Mouse (Mus musculus) embryo, embryonic 11 days (tissue): ENCODE data around the gene Cdh5.
"Not testable (repeated sequence)": the region's sequence is repeated elsewhere in the genome, so short reads cannot be mapped to it uniquely, and the experiment has no call there.

ENCODE experiments used
- DNase-seq: peaks from one replicate; pipeline ENCODE4 v3.0.0-alpha.2; 2015

Gene Cdh5

DNA sequence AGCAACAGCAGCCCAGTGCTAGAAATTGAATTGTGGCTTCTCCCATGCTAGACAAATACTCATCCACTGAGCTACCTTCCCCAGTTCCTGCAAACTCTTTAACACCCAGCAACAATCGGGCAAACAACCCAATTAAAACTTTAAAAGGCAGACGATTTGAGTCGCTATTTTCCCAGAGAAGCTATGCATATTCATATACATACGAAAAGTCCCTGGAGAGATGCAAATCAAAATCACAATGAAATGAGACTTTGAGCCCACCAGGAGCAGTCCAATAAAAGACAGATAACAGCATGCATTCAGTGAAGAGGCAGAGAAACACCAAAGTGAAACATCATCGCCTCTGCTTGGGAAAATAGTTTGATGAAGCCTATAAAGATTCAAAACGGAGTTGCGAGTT lies 8.1 kb upstream of the Cdh5 start:
- DNase-seq: no peak

DNA sequence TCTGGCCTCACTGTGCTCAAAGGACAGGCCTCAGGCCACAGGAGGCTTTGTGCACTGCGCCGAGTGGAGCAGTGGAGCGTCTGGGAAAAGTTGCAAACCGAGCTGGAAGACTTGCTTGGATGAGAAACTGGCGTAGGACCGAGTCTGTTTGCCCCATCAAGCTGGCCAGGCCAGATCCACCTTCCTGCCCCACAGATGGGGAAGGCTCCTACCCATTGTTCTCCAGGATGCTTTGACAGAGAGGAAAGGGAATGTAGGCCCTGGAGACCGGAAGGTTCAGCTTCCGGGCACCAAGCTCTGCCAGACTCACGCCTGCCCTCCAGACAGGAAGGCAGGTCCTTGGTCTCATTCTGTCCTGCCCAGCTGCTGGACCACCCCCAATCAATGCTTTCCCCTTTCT lies 5.8 kb upstream of the Cdh5 start:
- DNase-seq: no peak

DNA sequence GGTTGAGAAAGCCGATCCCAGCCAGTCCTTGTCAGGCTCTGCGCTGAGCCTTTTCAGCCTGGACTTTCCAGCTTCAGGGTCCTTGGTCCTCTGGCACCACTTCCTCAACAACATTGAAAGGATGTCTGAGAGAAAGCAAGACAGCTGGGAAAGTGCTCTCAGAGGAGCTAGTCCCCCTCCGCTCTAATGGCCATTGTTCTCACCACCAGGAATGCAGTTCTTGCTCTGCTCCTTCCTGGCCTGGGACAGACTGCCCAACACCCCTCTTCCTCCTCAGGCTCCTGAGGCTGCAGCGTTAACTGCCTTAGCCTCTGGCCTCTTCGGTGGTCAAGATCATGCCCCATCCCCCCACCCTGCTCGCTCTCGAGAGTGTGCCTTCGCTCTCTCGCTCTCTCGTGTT lies 4.8 kb upstream of the Cdh5 start:
- no peak for DNase-seq

DNA sequence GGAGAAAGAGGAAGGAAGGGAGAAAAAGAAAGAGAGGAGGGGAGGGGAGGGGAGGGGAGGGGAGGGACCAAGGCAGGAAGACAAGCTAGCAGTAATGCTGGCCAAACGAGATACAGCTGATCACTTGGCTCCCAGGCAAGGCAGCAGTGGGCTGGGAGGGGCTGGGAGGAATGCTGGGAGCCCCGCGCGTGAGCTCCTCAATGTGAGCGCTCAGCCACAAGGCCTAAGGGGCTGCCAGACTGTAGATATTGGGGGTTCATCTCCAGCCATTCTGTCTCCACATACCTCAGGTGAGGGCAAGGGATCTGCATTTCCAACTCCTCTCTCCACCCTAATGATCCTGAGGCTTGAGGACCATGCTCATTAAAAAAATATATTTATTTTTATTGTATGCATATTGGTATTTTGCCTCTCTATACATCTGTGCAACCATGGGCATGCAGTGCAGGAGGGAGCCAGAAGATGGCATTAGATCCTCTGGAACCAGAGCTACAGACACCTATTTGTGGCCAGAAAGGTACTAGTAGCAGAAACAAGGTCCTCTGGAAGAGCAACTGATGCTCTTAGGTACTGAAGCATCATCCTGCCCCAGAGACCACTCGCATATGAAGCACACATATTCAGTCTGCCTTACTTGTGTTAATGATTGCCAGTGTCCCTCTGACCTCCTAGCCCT lies 2.6 kb upstream of the Cdh5 start:
- no peak for DNase-seq

DNA sequence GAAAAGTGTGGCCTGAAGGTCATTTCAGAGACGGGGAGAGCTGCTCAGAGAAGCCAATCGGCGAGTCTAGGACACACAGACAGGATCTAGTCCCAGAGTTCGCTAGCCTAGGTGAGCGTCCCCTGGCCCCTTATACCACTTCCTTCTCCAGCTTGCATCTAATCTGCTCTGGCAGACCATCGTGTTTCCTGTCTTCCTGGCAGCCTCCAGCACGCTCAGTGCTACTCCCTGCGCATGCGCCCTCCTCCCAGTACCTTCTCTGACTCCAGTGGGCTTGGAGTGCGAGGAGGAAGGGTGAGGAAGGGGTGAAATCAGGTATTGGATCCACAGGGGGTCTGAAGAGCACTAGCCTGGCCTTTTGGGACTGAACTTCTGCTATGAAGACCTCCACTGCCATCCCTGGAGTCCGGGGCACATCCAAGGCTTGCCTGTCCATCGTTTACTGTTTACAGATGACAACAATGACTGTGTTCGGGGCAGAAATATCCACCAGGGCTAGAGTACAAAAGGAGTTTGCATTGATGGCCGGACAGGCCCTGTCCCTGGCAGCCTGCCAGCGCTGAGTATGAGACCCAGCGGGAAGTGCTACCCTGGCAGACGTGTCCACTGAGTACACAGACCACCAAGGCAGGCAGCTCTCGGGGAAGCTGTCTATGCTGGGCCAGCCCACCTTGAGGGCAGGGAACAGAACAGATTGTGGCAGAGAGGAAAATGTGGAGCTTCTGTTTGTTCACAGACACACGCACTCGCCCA lies 1.9 kb upstream of the Cdh5 start:
- no peak for DNase-seq

DNA sequence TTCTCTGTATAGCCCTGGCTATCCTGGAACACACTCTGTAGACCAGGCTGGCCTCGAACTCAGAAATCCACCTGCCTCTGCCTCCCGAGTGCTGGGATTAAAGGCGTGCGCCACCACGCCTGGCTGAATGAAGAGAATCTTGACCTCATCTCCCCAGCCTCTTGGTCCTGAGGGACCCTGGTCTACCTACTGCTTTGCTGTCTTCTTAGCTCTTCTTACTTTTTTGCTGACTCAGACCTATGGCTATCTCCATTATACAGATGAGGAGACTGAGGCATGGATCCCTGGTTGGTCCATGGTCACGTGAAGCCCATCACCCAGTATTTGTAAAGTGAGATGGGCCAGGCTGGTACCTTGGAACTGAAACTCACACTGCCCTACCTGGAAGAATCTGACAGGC lies 701 bp upstream of the Cdh5 start:
- DNase-seq: not testable (repeated sequence)

DNA sequence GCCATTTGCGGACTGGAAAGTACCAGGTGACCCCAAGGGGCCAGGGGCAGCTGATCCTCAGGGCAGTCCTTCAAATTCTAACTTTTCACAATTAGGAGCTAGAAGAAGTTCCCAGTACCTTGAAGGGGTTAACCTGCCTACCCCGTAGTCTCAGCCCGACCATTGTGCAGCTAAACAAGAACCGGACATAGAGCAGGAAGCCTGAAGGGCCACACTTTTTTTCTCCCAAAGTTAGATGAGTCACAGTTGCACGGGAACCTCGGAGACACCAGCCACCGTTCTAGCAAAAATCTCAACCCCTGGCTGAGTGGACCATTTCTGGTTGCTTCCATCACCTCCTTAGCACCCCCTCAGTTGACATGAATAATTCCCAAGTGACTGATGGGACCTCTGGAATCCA lies 2.0 kb downstream of the Cdh5 start:
- DNase-seq: no peak

DNA sequence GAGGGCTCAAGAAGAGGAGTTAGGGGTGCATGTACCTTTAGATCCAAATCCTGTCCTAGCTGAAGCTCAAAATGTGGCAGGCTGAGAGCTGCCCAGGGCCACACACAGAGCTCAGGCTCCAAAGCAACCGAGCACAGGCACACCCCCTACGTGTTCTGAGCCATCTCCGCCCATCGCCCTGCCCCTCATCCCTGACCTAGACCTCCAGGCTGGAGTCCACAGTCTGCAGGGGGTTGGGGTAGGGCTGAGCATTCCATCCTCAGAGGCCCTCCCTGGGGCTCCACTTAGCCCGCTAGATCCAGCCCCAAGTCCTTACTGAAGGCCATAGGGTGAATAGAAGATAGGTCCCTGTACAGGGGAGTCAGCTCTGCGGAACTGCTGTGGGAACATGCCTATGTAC lies 4.3 kb downstream of the Cdh5 start:
- no peak for DNase-seq

DNA sequence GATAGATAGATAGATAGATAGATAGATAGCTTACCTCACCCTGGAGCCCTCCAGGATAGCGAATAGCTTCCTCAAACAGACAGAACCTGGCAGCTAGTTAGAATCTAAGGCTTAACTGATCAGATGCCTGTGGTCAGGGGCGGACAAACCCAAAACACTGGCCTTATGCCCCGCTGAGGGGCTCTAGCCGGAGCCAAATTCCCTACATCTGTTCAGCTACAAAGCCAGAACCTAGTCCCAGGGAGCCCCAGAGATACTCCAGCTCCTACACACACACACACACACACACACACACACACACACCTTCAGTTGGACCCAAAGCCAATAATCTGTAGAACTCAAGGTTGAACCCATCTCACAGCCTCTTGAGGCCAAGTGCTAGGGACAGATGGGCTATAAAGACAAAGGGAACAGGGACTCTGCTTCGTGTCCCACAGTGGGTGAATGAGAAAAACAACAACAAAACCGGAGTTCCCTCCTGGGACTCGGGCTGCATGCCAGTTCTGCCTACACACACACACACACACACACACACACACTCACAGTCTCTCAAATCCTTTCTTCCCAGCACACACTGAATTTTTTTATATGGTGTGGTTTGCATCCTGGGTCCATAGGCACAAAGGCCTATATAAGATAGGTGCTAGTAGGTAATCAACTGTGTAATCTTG lies 5.0 kb downstream of the Cdh5 start:
- no peak for DNase-seq

DNA sequence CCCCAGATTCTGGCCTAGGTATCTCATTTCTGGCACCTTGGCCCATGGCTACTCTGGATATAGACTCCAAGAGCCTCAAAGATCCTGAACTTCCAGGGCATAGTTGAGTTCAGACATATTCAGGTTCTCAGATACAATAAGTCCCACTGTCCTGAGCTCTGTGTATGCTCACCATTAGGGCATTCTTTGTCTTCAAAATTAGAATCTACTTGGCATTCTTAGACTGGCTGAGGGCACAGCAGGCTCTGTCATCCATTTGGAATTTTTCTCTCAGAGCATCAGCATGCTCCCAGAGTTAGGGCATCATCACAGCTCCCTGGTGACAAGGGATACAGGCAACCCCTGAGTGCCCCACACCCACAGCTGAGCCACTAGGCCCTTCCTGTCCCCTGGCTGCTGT lies 5.7 kb downstream of the Cdh5 start:
- no peak for DNase-seq

DNA sequence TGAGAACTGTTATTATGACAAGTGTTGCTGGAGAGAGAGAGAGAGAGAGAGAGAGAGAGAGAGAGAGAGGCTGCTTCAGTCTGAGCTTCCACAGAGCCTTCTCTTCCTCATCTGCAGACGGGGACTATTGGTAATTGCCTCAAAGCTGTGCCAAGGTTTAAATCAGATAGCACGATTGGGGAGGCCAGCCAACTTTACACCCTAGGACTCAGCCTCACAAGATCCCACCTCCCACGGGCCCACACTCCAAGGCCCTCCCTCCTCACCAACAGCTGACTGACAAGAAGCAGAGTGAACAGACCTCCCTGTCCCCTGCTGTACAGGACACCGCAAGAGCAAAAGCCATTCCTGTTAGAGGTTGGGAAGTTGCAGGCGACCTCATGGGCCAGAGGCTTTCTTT lies 6.6 kb downstream of the Cdh5 start:
- DNase-seq: no peak

DNA sequence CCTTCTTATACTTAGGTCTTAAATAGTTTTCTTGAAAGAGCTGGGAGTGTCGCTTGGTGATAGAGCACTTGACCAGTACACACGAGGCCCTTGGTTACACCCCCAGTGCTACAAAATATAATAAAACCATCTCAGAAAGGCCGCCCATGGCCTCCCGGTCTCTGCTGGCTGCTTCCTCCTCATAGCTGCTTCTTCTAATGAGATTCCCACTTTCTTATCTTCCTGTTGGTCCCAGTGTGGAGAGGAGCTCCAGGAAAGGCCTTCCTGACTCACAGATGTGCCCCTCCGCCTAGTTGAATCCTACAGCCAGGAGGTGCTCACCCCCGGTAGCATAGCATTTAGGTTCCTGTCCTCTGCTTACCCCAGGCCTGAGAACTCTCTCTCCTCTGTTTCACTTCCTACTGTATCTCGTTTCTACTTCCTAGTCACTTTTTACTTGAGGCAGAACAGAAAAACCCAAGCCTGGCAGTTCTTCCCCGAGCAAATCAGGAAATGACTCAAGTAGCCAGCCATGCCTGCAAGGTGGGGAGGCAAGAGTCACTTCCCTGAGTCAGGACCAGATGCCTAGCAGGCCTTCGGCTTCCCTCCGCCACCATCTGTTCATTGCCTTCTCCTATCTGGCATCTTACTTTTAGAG lies 9.2 kb downstream of the Cdh5 start:
- DNase-seq: no peak

DNA sequence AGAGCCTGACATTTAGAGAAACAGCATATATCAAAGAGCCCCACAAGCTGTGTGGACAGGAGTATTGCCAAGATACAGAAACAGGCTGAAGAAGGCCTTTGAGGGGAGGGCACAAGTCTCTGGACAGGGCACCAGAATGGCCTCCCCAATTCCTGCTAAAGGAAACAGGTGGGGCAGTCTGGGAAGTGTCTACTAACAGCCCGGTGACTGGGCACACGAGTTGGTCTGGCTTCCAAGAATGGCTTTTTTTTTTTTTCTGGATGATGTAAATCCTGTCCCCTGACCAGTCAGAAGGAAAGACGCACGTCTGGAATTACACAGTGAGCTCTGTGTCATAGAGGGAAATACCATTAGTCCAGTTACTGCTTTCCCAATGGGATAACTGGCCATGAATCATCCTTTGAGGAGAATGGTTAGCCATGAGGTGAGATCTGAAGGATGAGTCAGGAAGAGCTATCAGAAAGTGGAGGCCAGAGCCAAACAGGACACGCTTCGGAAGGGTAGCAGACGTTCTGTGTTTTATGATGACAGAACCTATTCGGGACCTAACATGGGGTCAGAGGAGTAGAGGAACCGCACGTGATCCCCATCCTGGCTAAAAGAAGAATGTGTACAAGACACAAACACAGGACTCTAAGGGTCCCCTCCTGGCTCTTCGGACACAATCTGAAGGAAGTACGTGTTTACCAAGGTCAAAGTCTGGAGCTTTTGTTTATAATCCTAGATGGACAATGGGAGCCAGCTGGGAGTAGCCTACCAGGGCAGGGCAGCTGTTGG lies 20.4 kb downstream of the Cdh5 start:
- no peak for DNase-seq

DNA sequence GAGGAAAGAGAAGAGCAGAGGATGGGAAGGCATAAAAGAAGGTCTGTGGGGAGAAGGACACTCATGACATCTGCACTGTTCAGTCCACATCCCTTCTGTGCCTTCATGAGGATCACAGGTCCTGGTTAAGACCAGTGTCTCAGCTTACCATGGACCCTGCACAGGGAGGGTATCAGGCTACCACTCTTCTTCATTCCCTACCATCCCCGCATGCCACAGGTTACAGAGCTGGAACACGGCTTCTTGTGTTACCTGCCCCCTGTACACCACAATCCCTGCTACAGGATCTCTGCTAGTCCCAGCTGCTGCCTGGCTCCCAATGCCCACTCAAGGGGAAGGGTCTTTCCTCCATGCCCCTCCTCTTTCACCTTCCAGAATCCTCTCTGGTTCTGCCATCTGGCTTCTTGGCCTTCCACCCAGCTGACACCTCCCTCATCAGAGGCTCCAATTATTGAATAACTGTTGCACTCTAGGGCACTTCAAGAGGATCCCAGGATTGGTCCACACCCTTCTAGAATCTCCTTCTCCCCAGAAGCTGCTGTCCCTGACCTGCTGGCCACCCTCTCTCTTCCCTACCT lies 21.7 kb downstream of the Cdh5 start:
- DNase-seq: no peak

DNA sequence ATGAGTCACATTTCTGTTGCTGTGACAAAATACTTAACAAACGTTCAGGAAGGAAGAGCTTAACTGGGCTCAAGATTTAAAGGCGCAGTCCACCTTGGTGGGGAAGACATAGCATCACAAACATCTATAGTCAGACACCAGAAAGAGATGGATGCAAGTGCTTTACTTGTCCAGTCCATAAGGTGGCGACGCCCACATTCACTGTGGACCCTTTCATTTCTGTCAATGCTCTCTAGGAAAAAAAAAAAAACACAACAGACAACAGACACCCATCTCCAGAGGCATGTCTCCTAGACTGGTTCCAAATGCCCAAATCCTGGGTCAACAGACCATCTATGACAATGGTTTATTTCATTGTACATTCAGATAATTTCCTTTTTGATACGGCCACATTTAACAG lies 23.1 kb downstream of the Cdh5 start:
- no peak for DNase-seq

DNA sequence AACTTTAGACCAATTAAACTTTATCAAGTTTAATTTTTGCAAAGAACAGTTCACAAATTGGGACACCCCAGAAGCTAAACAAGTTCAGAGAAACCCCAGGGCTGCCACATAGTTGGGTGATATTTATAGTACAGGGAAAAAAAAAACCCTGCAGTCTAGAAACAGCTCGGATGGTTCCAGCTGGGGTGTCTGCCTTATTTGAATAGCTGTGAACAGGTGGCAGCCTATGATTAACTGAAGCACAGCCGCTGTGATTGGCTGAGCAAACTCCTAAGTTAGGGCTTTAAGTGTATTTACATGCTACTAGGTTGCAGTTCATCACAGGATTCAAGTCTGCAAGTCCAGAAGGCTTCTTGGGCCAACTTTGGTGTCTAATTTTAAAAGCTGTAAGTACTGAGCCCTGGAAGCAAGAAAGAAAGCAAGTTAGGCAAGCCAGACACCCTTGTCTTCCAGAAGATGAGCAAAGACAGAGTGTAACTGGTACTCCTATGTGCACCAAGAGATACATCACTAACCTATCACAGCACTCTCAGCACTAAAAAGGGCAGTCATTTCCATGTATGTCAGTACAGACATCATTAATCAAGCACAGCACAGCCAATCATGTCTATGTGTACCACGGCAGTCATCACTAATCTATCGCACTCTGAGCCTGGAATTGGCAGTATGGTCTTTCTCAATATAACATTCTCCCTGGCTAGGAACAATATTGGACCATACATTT lies 25.9 kb downstream of the Cdh5 start:
- no peak for DNase-seq

DNA sequence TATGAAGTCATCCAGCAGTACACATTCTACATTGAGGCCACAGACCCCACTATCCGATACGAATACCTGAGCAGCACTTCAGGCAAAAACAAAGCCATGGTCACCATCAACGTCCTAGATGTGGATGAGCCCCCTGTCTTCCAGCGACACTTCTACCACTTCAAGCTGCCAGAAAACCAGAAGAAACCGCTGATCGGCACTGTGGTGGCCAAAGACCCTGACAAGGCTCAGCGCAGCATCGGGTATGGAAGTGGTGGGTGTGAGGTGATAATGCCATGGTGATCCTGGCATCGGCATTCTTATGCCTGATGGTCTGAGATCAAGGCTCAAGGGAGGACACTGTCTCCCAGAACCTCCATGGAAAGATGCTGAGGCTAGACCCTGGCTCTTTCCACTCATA lies 29.5 kb downstream of the Cdh5 start:
- DNase-seq: no peak

DNA sequence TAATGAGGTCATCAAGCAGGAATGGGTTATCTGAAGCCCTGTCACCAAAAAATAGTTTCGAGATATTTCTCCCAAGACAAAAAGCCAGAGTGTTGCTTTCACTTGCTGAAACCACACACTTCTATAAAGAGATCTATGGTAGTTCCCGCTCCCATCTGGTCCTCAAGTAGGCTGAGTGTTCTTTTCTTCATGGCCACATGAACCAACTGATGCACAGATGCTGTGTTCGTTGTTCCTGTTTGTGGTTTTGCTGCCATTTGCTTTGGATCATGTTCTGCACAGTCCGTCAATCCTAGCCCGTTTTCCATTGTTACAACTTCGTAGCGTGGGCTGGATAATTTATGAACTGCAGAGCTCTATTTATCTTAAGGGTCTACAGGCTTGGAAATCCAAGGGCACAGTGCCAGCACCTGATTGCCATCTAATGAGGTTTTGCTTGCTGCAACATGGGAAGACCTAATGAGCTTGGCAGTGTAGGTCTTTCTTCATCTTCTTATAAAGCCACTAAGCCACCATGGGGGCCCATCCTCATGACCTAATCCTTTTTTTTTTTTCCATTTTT lies 30.1 kb downstream of the Cdh5 start:
- DNase-seq: no peak

DNA sequence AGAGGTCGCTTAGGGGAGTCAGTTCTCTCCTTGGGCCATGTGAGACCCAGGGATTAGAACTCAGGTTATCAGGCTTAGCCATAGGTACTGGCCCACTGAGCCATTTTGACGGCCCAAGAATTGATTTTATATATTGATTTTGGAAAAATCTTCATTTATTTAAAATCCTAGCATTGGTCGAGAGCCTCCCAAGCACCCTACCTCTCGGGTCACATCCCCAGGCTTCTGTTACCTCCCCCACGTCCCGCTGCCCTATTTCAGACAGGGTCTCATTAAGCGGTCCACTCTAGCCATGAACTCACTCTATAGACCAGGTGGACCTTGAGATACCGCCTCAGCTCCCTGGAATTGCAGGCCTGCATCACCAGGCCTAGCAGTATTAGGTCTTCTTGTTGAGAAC lies 33.1 kb downstream of the Cdh5 start:
- no peak for DNase-seq

DNA sequence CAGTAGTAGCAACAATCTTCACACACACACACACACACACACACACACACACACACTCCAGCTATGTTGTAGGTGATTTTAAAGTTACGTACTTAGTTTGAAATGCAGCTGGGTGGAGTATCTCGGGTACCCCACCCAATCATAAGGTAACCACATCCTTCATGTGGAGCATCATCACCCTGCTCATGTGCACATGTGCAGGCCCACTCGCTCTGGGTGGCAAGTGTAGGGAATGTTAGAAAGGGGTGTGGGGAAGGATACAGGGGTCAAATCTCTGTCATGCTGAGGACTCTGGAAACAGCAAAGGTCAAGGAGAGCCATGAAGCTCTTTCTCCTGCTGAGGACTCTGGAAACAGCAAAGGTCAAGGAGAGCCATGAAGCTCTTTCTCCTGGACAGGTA lies 34.9 kb downstream of the Cdh5 start:
- no peak for DNase-seq

DNA sequence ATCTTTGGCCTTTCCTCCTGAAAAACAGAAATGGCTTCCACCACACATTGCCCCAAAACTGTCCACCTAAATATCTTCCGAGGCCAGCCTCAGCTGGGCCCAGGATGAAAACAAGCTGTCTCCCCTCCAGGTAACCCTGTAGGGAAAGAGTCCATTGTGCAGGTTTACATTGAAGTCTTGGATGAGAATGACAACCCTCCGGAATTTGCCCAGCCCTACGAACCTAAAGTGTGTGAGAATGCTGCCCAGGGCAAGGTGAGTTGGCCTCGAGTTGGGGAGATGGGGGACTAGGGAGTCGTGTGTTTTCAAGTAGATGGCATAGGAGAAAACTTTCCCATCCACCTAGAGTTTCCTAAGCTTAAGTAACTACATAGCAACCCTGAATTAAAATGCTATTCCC lies 36.2 kb downstream of the Cdh5 start:
- no peak for DNase-seq

DNA sequence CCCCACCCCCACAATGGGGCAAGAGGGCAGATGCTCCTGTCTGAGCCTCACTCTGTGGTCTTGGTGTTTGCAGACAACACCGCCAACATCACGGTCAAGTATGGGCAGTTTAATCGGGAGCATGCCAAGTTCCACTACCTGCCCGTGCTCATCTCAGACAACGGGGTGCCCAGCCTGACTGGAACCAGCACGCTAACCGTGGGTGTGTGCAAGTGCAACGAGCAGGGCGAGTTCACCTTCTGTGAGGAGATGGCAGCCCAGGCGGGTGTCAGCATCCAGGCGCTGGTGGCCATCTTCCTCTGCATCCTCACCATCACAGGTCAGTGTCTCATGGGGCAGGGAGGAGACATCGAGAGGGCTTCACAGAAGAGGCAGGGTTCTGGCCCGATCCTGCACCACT lies 39.2 kb downstream of the Cdh5 start:
- DNase-seq: no peak
